Mouse (Mus musculus): ENCODE measurements at regions not wholly inside any gene's neighbourhood (a gene's known extent, or its start where the extent isn't known, plus 50 kb on each side); places are given as distances from the start of the nearest gene placed in this dataset.

DNA sequence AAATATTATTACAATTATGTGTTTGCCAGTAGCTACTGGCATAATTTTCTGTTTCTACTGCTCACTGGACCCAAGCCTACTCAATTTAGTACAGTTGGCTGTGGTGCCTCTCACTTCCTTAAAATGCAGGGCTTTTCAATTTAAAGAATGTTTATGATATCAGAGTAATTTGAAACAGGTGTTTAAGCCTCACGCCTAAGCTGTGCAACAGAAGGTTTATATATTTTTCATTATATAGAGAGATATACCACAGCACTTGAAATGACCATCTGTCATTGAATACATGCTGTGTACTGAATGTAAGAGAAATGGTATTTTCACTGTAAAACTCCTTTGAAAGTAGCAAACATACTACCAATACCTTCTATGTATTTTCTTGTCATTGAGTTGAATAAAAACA is 376.8 kb downstream of the Otol1 start:
- H3K9me3 ChIP-seq, result no peaks in the 10 kb centered on the region
- no peak for ATAC-seq (ENCODE audit: extremely low read depth, insufficient number of reproducible peaks, low FRiP score, low TSS enrichment)

DNA sequence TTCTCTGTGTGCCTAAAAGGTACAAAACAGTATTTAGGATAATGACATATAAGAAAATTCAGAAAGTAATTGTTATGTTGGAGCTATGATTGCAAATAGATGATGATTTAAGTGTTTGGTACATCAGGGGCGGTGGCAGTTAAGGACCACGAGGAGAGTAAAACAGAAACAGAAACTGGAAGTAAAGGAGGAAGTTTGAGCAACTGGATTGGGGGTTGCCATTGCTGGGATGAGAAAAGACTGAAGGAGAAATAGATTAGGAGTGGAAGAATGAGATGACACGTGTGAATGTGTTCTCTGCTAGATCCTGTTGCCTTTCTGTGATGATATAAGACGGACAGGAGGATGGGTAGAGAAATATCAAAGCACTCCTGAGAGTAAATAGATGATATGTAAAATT is 378.5 kb downstream of the Otol1 start:
- WGBS, result 64% methylated on average over 4 of the region's 4 CpGs
- ATAC-seq (ENCODE audit: extremely low read depth, insufficient number of reproducible peaks, low FRiP score, low TSS enrichment), result no peak
- H3K27ac ChIP-seq (replicated peaks), result no peak overlapping the region

More for the DNA sequence above, 376.8 kb downstream of the Otol1 start:
- H3K27ac ChIP-seq (replicated peaks), result no peak overlapping the region
- H3K4me1 ChIP-seq, result no peaks in the 10 kb centered on the region
- H3K27me3 ChIP-seq (replicated peaks), result no peaks in the 10 kb centered on the region
- WGBS, result 56% methylated on average over 1 of the region's 1 CpGs
- no peak overlapping the region for H3K4me2 ChIP-seq
- no peaks in the 10 kb centered on the region for H3K36me3 ChIP-seq
- no peak overlapping the region for H3K4me3 ChIP-seq
- H3K9ac ChIP-seq, result no peak overlapping the region

GRCm38 (mm10) chr3:70401187-70401586 is 393.8 kb downstream of the Otol1 start:
- no peak overlapping the region for H3K27ac ChIP-seq (replicated peaks)
- no peak for ATAC-seq (ENCODE audit: extremely low read depth, insufficient number of reproducible peaks, low FRiP score, low TSS enrichment)

More for the DNA sequence above, 378.5 kb downstream of the Otol1 start:
- no peaks in the 10 kb centered on the region for H3K9me3 ChIP-seq
- no peak overlapping the region for H3K9ac ChIP-seq
- H3K36me3 ChIP-seq, result no peaks in the 10 kb centered on the region
- H3K4me3 ChIP-seq, result no peak overlapping the region
- no peak overlapping the region for H3K4me2 ChIP-seq
- no peaks in the 10 kb centered on the region for H3K27me3 ChIP-seq (replicated peaks)
- no peaks in the 10 kb centered on the region for H3K4me1 ChIP-seq

GRCm38 (mm10) chr3:70406571-70406970 is 399.2 kb downstream of the Otol1 start:
- Histone ChIP-seq H3K4me2 (no peak overlapping the region), H3K4me3 (no peak overlapping the region), H3K9me3 (no peaks in the 10 kb centered on the region), H3K27ac (replicated peaks) (no peak overlapping the region), H3K36me3 (no peaks in the 10 kb centered on the region), H3K9ac (no peak overlapping the region), H3K27me3 (replicated peaks) (no peaks in the 10 kb centered on the region), H3K4me1 (no peaks in the 10 kb centered on the region)
- no peak for ATAC-seq (ENCODE audit: extremely low read depth, insufficient number of reproducible peaks, low FRiP score, low TSS enrichment)
- 93% methylated on average over 1 of the region's 1 CpGs for WGBS

More at GRCm38 (mm10) chr3:70401187-70401586, 393.8 kb downstream of the Otol1 start:
- H3K27me3 ChIP-seq (replicated peaks), result no peaks in the 10 kb centered on the region
- H3K9me3 ChIP-seq, result no peaks in the 10 kb centered on the region
- H3K4me2 ChIP-seq, result no peak overlapping the region
- H3K36me3 ChIP-seq, result no peaks in the 10 kb centered on the region
- H3K9ac ChIP-seq, result no peak overlapping the region
- no peaks in the 10 kb centered on the region for H3K4me1 ChIP-seq
- H3K4me3 ChIP-seq, result no peak overlapping the region
- WGBS, result 71% methylated on average over 2 of the region's 2 CpGs

GRCm38 (mm10) chr3:70418273-70418672 is 410.9 kb downstream of the Otol1 start:
- no peak for ATAC-seq (ENCODE audit: extremely low read depth, insufficient number of reproducible peaks, low FRiP score, low TSS enrichment)
- Histone ChIP-seq H3K9me3 (no peaks in the 10 kb centered on the region), H3K27ac (replicated peaks) (no peak overlapping the region), H3K4me3 (no peak overlapping the region), H3K4me1 (no peaks in the 10 kb centered on the region), H3K9ac (no peak overlapping the region), H3K4me2 (no peak overlapping the region), H3K27me3 (replicated peaks) (no peaks in the 10 kb centered on the region), H3K36me3 (no peaks in the 10 kb centered on the region)
- WGBS, result 71% methylated on average over 4 of the region's 4 CpGs

GRCm38 (mm10) chr3:70422016-70422415 is 414.6 kb downstream of the Otol1 start:
- H3K27ac ChIP-seq (replicated peaks), result no peak overlapping the region

GRCm38 (mm10) chr3:70422669-70423068 is 415.3 kb downstream of the Otol1 start:
- Histone ChIP-seq H3K36me3 (no peaks in the 10 kb centered on the region), H3K4me3 (no peak overlapping the region), H3K27ac (replicated peaks) (no peak overlapping the region), H3K4me1 (no peaks in the 10 kb centered on the region), H3K4me2 (no peak overlapping the region), H3K9me3 (no peaks in the 10 kb centered on the region), H3K9ac (no peak overlapping the region), H3K27me3 (replicated peaks) (no peaks in the 10 kb centered on the region)
- no peak for ATAC-seq (ENCODE audit: extremely low read depth, insufficient number of reproducible peaks, low FRiP score, low TSS enrichment)
- WGBS, result 54% methylated on average over 3 of the region's 3 CpGs

More at GRCm38 (mm10) chr3:70422016-70422415, 414.6 kb downstream of the Otol1 start:
- Histone ChIP-seq H3K27me3 (replicated peaks) (no peaks in the 10 kb centered on the region), H3K4me1 (no peaks in the 10 kb centered on the region), H3K36me3 (no peaks in the 10 kb centered on the region), H3K4me2 (no peak overlapping the region), H3K9me3 (no peaks in the 10 kb centered on the region), H3K9ac (no peak overlapping the region), H3K4me3 (no peak overlapping the region)
- 68% methylated on average over 1 of the region's 1 CpGs for WGBS
- ATAC-seq (ENCODE audit: extremely low read depth, insufficient number of reproducible peaks, low FRiP score, low TSS enrichment), result no peak

- Histone ChIP-seq H3K4me2 (no peak overlapping the region), H3K27ac (replicated peaks) (no peak overlapping the region), H3K9ac (no peak overlapping the region), H3K4me3 (no peak overlapping the region), H3K4me1 (no peaks in the 10 kb centered on the region), H3K36me3 (no peaks in the 10 kb centered on the region), H3K9me3 (no peaks in the 10 kb centered on the region), H3K27me3 (replicated peaks) (no peaks in the 10 kb centered on the region)
- 50% methylated on average over 4 of the region's 4 CpGs for WGBS
- ATAC-seq (ENCODE audit: extremely low read depth, insufficient number of reproducible peaks, low FRiP score, low TSS enrichment), result no peak
These were observed 429.3 kb downstream of the Otol1 start for GRCm38 (mm10) chr3:70436671-70437070.

DNA sequence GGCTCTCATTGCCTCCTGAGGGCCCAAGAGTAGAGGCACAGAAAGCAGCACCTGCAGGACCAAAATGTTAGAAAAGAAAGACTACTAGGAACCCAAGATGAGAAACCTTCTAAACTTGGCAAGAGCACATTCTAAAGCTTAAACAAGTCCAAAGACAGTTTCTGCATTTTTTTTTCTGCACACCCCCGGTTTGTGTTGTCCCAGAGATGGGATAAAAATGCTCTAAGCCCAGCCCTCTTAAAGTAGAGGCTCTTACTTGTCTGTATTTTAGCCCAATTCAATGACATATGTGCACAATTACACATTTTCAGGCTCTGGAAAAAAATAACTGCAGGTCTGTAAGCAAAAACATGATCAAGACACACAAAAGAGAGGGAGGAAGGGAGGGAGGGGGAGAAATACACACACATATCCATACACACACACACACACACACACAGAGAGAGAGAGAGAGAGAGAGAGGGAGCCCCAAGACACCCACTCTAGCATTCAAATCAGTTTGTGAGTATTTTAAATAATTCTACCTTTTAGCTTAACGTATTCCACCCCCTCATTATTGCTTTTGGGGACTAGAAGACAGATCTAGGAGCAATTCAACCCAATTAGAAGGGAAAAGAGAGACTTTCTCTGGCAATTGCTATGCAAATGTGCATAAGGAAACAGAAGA is 449.9 kb downstream of the Otol1 start:
- Histone ChIP-seq H3K4me1 (no peaks in the 10 kb centered on the region), H3K27me3 (replicated peaks) (no peaks in the 10 kb centered on the region), H3K4me3 (no peak overlapping the region), H3K9ac (no peak overlapping the region), H3K4me2 (no peak overlapping the region), H3K27ac (replicated peaks) (no peak overlapping the region), H3K36me3 (no peaks in the 10 kb centered on the region), H3K9me3 (no peaks in the 10 kb centered on the region)
- ATAC-seq (ENCODE audit: extremely low read depth, insufficient number of reproducible peaks, low FRiP score, low TSS enrichment), result no peak
- WGBS, result 46% methylated on average over 2 of the region's 2 CpGs

GRCm38 (mm10) chr3:70460811-70461210 is 453.4 kb downstream of the Otol1 start:
- H3K4me1 ChIP-seq, result no peaks in the 10 kb centered on the region
- H3K36me3 ChIP-seq, result no peaks in the 10 kb centered on the region
- no peak overlapping the region for H3K4me3 ChIP-seq
- no peak overlapping the region for H3K27ac ChIP-seq (replicated peaks)
- no peaks in the 10 kb centered on the region for H3K9me3 ChIP-seq
- H3K27me3 ChIP-seq (replicated peaks), result no peaks in the 10 kb centered on the region
- 44% methylated on average over 2 of the region's 2 CpGs for WGBS
- no peak overlapping the region for H3K9ac ChIP-seq
- no peak overlapping the region for H3K4me2 ChIP-seq
- ATAC-seq (ENCODE audit: extremely low read depth, insufficient number of reproducible peaks, low FRiP score, low TSS enrichment), result no peak

DNA sequence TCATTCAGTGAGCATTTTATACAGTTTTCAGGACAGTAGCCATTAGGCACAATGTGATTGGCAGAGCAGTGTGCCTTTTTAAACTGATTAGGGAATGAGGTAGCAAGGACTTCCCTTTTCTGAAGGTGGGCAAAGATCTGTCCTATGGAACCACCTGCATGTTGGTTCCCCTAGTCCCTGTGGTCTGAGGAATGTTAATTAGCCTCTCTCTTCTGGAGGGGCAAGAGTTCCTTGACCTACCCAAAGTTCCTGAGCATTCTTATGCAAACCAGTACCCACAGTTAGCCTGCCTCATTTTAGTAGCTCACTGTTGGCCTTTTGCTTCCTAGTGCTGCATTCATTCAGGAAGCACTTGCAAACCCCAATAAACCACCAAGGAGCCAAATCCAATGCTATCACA is 455.8 kb downstream of the Otol1 start:
- no peaks in the 10 kb centered on the region for H3K36me3 ChIP-seq
- no peaks in the 10 kb centered on the region for H3K27me3 ChIP-seq (replicated peaks)
- no peak overlapping the region for H3K27ac ChIP-seq (replicated peaks)
- H3K9ac ChIP-seq, result no peak overlapping the region
- no peak overlapping the region for H3K4me3 ChIP-seq
- no peaks in the 10 kb centered on the region for H3K4me1 ChIP-seq
- H3K9me3 ChIP-seq, result no peaks in the 10 kb centered on the region
- H3K4me2 ChIP-seq, result no peak overlapping the region
- ATAC-seq (ENCODE audit: extremely low read depth, insufficient number of reproducible peaks, low FRiP score, low TSS enrichment), result no peak

DNA sequence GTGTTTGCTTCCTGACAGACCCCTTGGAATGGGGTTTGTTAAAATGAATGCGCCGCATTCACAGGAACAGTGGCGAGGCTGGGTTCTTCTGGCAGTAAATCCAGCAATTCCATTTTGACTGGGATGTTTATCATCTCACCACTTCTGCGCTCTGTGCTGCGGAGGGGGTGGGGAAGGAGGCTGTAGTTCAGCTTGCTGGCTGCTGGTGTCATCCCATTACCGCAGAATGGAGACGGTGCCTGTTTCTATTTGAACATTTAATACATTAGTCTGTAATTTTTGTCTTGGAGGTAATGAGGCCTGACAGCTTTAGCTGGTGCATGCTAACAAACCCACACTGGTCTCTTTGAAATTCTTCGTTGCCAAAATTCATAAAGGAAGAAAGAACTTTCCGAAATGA is 475.1 kb downstream of the Otol1 start:
- ATAC-seq (ENCODE audit: extremely low read depth, insufficient number of reproducible peaks, low FRiP score, low TSS enrichment), result no peak
- Histone ChIP-seq H3K27ac (replicated peaks) (no peak overlapping the region), H3K27me3 (replicated peaks) (no peaks in the 10 kb centered on the region), H3K4me1 (no peaks in the 10 kb centered on the region), H3K4me3 (no peak overlapping the region), H3K36me3 (no peaks in the 10 kb centered on the region), H3K9me3 (no peaks in the 10 kb centered on the region), H3K4me2 (0 out of 2 replicates have a peak overlapping the region, but pooled peaks have one; percentile 4), H3K9ac (no peak overlapping the region)
- WGBS, result 36% methylated on average over 9 of the region's 9 CpGs

Data from heart, embryonic 13.5 days (tissue).